Mouse (Mus musculus) lung, adult 18-20 months (tissue): ENCODE data around the gene Gm3776.
A peak's percentile ranks its signal among the peaks of the same experiment; 100 is the strongest.
"Not testable (repeated sequence)": the region's sequence is repeated elsewhere in the genome, so short reads cannot be mapped to it uniquely, and the experiment has no call there.

Experiments
- DNase-seq, 2 experiments: peaks; one replicate each; pipeline ENCODE4 v3.0.0; 2022; ENCODE audit warnings: mixed read lengths in 2 of 2

Gene Gm3776

GRCm38 (mm10) chr9:78293683-78294082, 36.8 kb downstream of the Gm3776 start:
- DNase-seq, result not testable (repeated sequence)

- DNase-seq, result not testable (repeated sequence)
Observed at GRCm38 (mm10) chr9:78294781-78295180, 37.9 kb downstream of the Gm3776 start.

GRCm38 (mm10) chr9:78296089-78296488, 39.2 kb downstream of the Gm3776 start:
- peak; percentile 6 to 20 for DNase-seq

GRCm38 (mm10) chr9:78298232-78298631, 41.3 kb downstream of the Gm3776 start:
- DNase-seq, result no peak

- peak; percentile 3 to 9 for DNase-seq
Observed at GRCm38 (mm10) chr9:78299143-78299542, 42.2 kb downstream of the Gm3776 start.

- not testable (repeated sequence) for DNase-seq
Observed at GRCm38 (mm10) chr9:78308122-78308521, 51.2 kb downstream of the Gm3776 start.

- DNase-seq, result no peak
Observed at GRCm38 (mm10) chr9:78314696-78315095, 57.8 kb downstream of the Gm3776 start, which contains the start of gene Omt2a. Omt2a (minus strand) TSS chr9:78314796.
